Mouse (Mus musculus): ENCODE data around the gene Bhlhe23. TPM values are rescaled to one million over a fixed set of nuclear protein-coding genes. Genes with fewer than 3 reads are reported as not detected.

The Bhlhe23 gene
- polyA plus RNA-seq, 1 experiment from 2014 or later = not detected

DNA sequence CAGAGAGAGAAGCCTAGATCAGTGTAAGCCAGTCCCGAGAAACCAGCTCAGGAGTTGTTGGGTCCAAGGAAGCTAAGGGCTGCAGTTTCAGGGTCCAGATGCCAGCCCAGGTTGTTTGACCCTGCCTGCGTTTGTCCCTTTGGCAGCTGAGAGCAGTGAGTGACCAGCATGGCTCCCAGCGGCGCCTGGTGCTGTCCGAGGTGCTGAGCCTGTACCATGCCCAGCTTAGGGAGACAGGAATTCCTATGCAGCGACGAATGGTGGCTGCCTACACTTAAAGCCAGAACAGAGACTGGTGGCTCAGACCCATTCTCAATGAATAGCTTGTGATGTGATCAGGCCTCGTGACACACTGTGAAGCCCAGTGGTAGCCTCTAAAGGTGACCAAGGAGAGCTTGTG, 20.8 kb downstream of the Bhlhe23 start:
- H3K36me3 ChIP-seq (ENCODE audit: control insufficient read depth, insufficient read depth) = no peaks in the 10 kb centered on the region
- H3K27me3 ChIP-seq (ENCODE audit: control insufficient read depth, insufficient read depth, low read length) = peaks cover 6% of the 10 kb centered on the region; the same call in 1 of the 2 replicates
- H3K27ac ChIP-seq (ENCODE audit: low read length) = no peak overlapping the region
- ATAC-seq (replicated peaks; ENCODE audit: extremely low read depth, insufficient read depth, low FRiP score) = no peak
- no peak overlapping the region for H3K4me3 ChIP-seq (ENCODE audit: low read length)
- H3K4me2 ChIP-seq (ENCODE audit: low read depth, low read length) = no peak overlapping the region
- H3K4me1 ChIP-seq (ENCODE audit: control insufficient read depth, insufficient read depth, low read length) = no peaks in the 10 kb centered on the region
- no peak overlapping the region for H3K9ac ChIP-seq (ENCODE audit: low read length)
- 1% methylated on average over 8 of the region's 8 CpGs for WGBS
- no peaks in the 10 kb centered on the region for H3K9me3 ChIP-seq (replicated peaks; ENCODE audit: control insufficient read depth, low read length)

DNA sequence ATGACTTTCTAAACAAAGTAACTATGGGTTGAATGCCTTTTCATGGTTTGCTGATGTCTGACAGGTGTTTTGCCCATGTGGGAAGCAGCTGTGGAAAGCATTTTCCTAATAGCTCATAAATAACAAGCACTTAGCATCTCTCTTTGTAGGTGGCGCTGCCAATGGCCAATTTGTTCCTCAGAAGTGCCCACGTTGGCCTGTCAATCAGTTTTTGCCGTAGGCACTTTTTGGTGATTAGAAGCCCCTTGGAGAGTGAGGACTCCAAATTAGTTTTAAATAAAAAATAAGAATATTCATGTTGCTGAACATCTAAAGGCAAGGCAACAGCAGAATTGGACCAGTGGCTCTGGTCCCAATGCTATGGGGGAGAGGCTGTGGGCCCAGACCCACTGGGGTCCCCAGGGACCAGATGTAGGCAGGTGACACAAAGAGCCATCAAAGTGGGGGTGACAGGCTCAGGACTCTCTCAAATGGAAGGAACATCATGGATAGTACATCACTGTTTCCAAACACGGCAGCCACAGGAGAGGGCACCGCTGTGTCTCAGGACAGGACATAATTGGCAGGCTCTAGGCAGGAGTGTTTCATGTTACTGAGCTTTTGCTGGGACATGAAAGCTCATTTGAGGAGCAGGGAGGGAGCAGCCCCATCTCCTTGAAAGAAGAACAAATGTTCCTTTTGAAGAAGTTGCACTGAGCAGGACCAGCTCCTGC, 21.6 kb downstream of the Bhlhe23 start:
- no peak overlapping the region for H3K4me2 ChIP-seq (ENCODE audit: low read depth, low read length)
- 74% methylated on average over 5 of the region's 5 CpGs for WGBS
- no peak overlapping the region for H3K27ac ChIP-seq (ENCODE audit: low read length)
- no peaks in the 10 kb centered on the region for H3K9me3 ChIP-seq (replicated peaks; ENCODE audit: control insufficient read depth, low read length)
- H3K27me3 ChIP-seq (ENCODE audit: control insufficient read depth, insufficient read depth, low read length) = peaks cover 6% of the 10 kb centered on the region; the same call in 1 of the 2 replicates
- no peak for ATAC-seq (replicated peaks; ENCODE audit: extremely low read depth, insufficient read depth, low FRiP score)
- no peak overlapping the region for H3K4me3 ChIP-seq (ENCODE audit: low read length)
- H3K4me1 ChIP-seq (ENCODE audit: control insufficient read depth, insufficient read depth, low read length) = no peaks in the 10 kb centered on the region
- no peak overlapping the region for H3K9ac ChIP-seq (ENCODE audit: low read length)
- no peaks in the 10 kb centered on the region for H3K36me3 ChIP-seq (ENCODE audit: control insufficient read depth, insufficient read depth)

DNA sequence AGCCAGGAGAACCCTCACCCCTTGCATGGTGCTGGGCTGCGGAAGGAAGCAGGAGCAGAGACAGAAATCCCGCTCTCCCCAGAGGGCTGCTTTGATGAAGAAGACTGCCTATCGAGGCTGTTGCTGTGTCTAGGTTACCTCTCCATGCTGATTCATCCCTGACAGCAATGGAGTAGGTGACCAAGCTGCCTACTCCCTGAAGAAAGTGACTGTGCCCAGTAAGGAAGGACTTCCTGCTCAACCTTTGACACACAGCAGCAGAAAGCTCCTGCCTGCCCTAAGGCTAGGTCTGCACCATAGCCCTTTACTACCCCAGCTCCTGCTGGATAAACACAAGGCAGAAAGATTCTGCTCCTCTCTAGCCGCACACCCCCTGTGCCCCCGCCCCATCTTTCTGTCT, 27.8 kb downstream of the Bhlhe23 start:
- H3K4me3 ChIP-seq (ENCODE audit: low read length) = no peak overlapping the region
- no peaks in the 10 kb centered on the region for H3K9me3 ChIP-seq (replicated peaks; ENCODE audit: control insufficient read depth, low read length)
- no peak overlapping the region for H3K9ac ChIP-seq (ENCODE audit: low read length)
- H3K27me3 ChIP-seq (ENCODE audit: control insufficient read depth, insufficient read depth, low read length) = peaks cover 7% of the 10 kb centered on the region; the same call in 1 of the 2 replicates
- no peaks in the 10 kb centered on the region for H3K36me3 ChIP-seq (ENCODE audit: control insufficient read depth, insufficient read depth)
- WGBS = 42% methylated on average over 5 of the region's 5 CpGs
- no peak overlapping the region for H3K4me2 ChIP-seq (ENCODE audit: low read depth, low read length)
- no peak overlapping the region for H3K27ac ChIP-seq (ENCODE audit: low read length)
- no peaks in the 10 kb centered on the region for H3K4me1 ChIP-seq (ENCODE audit: control insufficient read depth, insufficient read depth, low read length)
- no peak for ATAC-seq (replicated peaks; ENCODE audit: extremely low read depth, insufficient read depth, low FRiP score)

DNA sequence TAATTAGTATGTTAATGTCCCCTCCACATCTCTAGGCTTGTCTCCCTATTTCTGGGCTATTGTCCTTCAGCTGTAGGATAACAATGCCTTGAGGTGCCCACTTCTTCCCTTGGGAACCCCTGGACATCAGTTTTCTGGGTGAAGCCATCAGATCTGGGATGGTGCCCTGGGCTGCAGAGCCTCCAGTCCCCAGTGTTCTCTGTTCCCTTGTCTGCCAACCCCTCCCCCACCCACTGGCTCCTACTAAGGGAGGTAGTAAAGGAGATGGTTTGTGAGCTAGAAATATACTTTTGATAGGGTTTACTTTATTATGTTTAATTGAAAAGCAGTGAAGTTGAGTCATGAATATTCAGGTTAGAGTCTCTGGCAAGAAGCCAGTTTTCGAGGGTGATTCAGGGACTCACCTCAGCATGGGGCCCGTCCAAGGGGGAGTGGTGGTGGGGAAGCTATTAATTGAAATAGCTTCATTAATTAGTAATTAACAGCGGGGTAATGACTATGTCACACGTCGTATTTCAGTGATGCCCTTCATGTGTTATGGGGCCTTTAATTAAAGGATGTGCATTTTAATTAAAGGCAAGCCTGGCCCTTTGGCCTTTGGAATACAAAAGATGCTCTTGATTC, 30.0 kb downstream of the Bhlhe23 start:
- 45% methylated on average over 5 of the region's 5 CpGs for WGBS
- H3K9me3 ChIP-seq (replicated peaks; ENCODE audit: control insufficient read depth, low read length) = no peaks in the 10 kb centered on the region
- no peak for ATAC-seq (replicated peaks; ENCODE audit: extremely low read depth, insufficient read depth, low FRiP score)
- no peaks in the 10 kb centered on the region for H3K36me3 ChIP-seq (ENCODE audit: control insufficient read depth, insufficient read depth)
- peaks cover 7% of the 10 kb centered on the region; the same call in 1 of the 2 replicates for H3K27me3 ChIP-seq (ENCODE audit: control insufficient read depth, insufficient read depth, low read length)
- H3K4me3 ChIP-seq (ENCODE audit: low read length) = no peak overlapping the region
- H3K9ac ChIP-seq (ENCODE audit: low read length) = no peak overlapping the region
- H3K27ac ChIP-seq (ENCODE audit: low read length) = no peak overlapping the region
- no peaks in the 10 kb centered on the region for H3K4me1 ChIP-seq (ENCODE audit: control insufficient read depth, insufficient read depth, low read length)
- H3K4me2 ChIP-seq (ENCODE audit: low read depth, low read length) = no peak overlapping the region

DNA sequence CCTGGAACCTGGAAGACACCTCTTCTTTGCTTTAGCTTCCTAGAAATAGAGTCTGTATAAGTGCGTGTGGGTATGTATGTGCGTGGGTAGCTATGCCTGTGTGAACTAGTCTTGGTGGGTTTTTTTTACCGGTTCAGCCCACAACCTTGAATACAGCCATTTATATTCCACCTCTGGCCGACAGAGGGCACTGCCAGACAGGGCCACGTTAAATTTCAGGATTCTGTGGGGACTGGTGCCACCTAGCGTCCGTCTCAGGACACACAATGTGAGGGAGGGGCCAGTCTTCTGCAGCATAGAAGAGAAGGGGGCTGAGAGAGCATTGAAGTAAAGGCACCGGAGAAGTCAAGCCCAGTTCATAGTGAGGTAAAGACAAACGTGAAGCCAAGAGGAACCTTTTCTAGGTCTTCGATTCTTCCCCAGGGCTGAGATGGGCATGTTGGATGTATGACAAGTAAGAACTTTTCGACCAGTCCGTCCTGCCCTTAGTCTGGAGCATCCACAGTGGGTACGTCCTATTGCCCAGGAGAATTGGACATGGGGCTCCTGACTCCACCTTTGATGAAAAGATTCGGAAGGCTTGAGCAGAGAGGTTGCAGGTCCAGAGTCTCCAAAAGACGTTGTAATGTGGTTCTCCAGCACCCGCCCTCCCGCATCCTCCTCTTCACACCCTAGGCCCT, 31.3 kb downstream of the Bhlhe23 start:
- Histone ChIP-seq H3K9ac (ENCODE audit: low read length) (no peak overlapping the region), H3K27ac (ENCODE audit: low read length) (no peak overlapping the region), H3K36me3 (ENCODE audit: control insufficient read depth, insufficient read depth) (no peaks in the 10 kb centered on the region), H3K4me3 (ENCODE audit: low read length) (no peak overlapping the region), H3K4me1 (ENCODE audit: control insufficient read depth, insufficient read depth, low read length) (no peaks in the 10 kb centered on the region), H3K27me3 (ENCODE audit: control insufficient read depth, insufficient read depth, low read length) (peaks cover 7% of the 10 kb centered on the region; the same call in 1 of the 2 replicates), H3K4me2 (ENCODE audit: low read depth, low read length) (no peak overlapping the region), H3K9me3 (replicated peaks; ENCODE audit: control insufficient read depth, low read length) (no peaks in the 10 kb centered on the region)
- ATAC-seq (replicated peaks; ENCODE audit: extremely low read depth, insufficient read depth, low FRiP score) = peak; percentile 52
- WGBS = 30% methylated on average over 17 of the region's 17 CpGs

DNA sequence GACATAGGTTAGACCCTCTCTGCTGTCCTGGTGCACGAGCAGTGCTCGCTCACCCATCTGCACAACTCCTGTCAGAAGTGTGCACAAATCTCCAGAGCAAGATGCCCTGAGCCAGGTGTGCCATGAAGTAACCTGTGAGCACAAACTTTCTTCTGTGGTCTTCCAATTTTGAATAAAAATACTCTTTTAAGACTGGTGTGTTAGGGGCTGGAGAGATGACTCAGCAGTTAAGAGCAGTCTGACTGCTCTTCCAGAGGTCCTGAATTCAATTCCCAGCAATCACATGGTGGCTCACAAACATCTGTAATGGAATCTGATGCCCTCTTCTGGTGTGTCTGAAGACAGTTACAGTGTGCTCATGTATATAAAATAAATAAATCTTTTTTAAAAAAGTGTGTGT, 33.4 kb downstream of the Bhlhe23 start:
- 69% methylated on average over 2 of the region's 2 CpGs for WGBS
- H3K4me3 ChIP-seq (ENCODE audit: low read length) = no peak overlapping the region
- no peaks in the 10 kb centered on the region for H3K4me1 ChIP-seq (ENCODE audit: control insufficient read depth, insufficient read depth, low read length)
- no peak overlapping the region for H3K4me2 ChIP-seq (ENCODE audit: low read depth, low read length)
- no peak for ATAC-seq (replicated peaks; ENCODE audit: extremely low read depth, insufficient read depth, low FRiP score)
- H3K27me3 ChIP-seq (ENCODE audit: control insufficient read depth, insufficient read depth, low read length) = peaks cover 4% of the 10 kb centered on the region; the same call in 1 of the 2 replicates
- no peaks in the 10 kb centered on the region for H3K36me3 ChIP-seq (ENCODE audit: control insufficient read depth, insufficient read depth)
- no peak overlapping the region for H3K9ac ChIP-seq (ENCODE audit: low read length)
- no peaks in the 10 kb centered on the region for H3K9me3 ChIP-seq (replicated peaks; ENCODE audit: control insufficient read depth, low read length)
- H3K27ac ChIP-seq (ENCODE audit: low read length) = no peak overlapping the region

DNA sequence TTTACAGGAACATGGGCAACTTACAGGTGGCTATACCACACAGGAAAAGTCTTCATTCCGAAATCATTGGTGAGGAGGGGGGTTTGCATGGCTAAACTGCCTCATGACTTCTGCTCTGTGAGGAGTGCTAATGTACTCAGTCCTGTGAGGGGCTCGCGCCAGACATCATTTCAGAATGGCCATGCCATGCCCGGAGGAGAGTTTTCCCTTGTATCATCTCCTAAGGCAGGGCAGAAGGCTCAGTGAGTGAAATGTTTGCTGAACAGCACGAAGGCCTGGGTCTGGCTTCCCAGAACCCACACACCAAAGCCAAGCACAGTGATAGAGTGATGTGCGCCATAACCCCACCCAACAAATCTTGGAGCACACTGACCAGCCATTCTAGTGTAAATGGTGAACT, 33.9 kb downstream of the Bhlhe23 start:
- no peak overlapping the region for H3K4me2 ChIP-seq (ENCODE audit: low read depth, low read length)
- H3K4me3 ChIP-seq (ENCODE audit: low read length) = no peak overlapping the region
- H3K4me1 ChIP-seq (ENCODE audit: control insufficient read depth, insufficient read depth, low read length) = no peaks in the 10 kb centered on the region
- ATAC-seq (replicated peaks; ENCODE audit: extremely low read depth, insufficient read depth, low FRiP score) = no peak
- no peak overlapping the region for H3K27ac ChIP-seq (ENCODE audit: low read length)
- no peak overlapping the region for H3K9ac ChIP-seq (ENCODE audit: low read length)
- 0 out of 2 replicates have a peak, but pooled peaks cover 2% of the 10 kb centered on the region for H3K27me3 ChIP-seq (ENCODE audit: control insufficient read depth, insufficient read depth, low read length)
- no peaks in the 10 kb centered on the region for H3K36me3 ChIP-seq (ENCODE audit: control insufficient read depth, insufficient read depth)
- 80% methylated on average over 6 of the region's 6 CpGs for WGBS
- no peaks in the 10 kb centered on the region for H3K9me3 ChIP-seq (replicated peaks; ENCODE audit: control insufficient read depth, low read length)

DNA sequence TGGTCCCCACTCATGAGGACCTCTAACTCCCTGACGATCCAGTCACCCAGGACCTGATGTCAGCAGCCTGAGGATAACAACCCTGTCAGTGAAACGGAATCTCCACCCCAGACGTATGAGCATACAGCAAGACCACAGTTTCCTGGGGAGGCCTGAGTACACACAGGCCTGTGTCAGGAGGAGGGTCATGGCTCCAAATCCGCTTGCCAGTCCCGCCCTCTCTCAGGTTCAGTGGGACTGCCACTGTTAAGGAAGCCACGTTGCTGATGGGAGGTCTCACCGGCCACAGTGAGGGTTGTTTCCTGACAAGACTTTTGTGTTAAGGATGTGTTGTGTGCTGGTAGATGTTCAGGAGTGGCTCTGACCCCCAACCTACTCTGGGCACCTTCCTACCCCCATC, 35.3 kb downstream of the Bhlhe23 start:
- Histone ChIP-seq H3K4me1 (ENCODE audit: control insufficient read depth, insufficient read depth, low read length) (no peaks in the 10 kb centered on the region), H3K36me3 (ENCODE audit: control insufficient read depth, insufficient read depth) (no peaks in the 10 kb centered on the region)
- 61% methylated on average over 7 of the region's 7 CpGs for WGBS

DNA sequence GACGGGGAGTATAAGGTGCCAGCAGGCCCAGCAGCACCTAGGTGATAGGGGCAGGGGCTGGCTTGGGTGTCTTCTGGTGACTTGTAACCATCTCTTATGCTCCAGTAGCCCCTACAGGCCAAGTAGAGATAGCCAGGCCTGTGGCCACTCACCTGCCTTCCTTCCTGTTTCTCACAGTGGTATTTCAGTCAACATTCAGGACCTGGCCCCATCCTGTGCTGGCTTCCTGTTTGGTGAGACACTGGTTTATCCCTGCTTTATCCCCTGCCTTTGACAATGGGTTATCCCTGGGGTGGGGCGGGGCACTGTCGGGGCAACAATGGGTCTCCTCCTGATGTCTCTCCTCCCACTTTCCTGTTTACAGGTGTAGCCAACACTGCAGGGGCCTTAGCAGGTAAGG, 36.4 kb downstream of the Bhlhe23 start:
- ATAC-seq (replicated peaks; ENCODE audit: extremely low read depth, insufficient read depth, low FRiP score) = no peak
- 23% methylated on average over 3 of the region's 3 CpGs for WGBS

More for the DNA sequence above, 35.3 kb downstream of the Bhlhe23 start:
- Histone ChIP-seq H3K27me3 (ENCODE audit: control insufficient read depth, insufficient read depth, low read length) (0 out of 2 replicates have a peak, but pooled peaks cover 2% of the 10 kb centered on the region), H3K4me3 (ENCODE audit: low read length) (no peak overlapping the region), H3K9me3 (replicated peaks; ENCODE audit: control insufficient read depth, low read length) (no peaks in the 10 kb centered on the region), H3K9ac (ENCODE audit: low read length) (no peak overlapping the region), H3K27ac (ENCODE audit: low read length) (no peak overlapping the region), H3K4me2 (ENCODE audit: low read depth, low read length) (no peak overlapping the region)
- ATAC-seq (replicated peaks; ENCODE audit: extremely low read depth, insufficient read depth, low FRiP score) = no peak

More for the DNA sequence above, 36.4 kb downstream of the Bhlhe23 start:
- no peaks in the 10 kb centered on the region for H3K36me3 ChIP-seq (ENCODE audit: control insufficient read depth, insufficient read depth)
- H3K27me3 ChIP-seq (ENCODE audit: control insufficient read depth, insufficient read depth, low read length) = no peaks in the 10 kb centered on the region
- H3K9ac ChIP-seq (ENCODE audit: low read length) = no peak overlapping the region
- H3K27ac ChIP-seq (ENCODE audit: low read length) = no peak overlapping the region
- H3K9me3 ChIP-seq (replicated peaks; ENCODE audit: control insufficient read depth, low read length) = no peaks in the 10 kb centered on the region
- no peak overlapping the region for H3K4me3 ChIP-seq (ENCODE audit: low read length)
- no peaks in the 10 kb centered on the region for H3K4me1 ChIP-seq (ENCODE audit: control insufficient read depth, insufficient read depth, low read length)
- no peak overlapping the region for H3K4me2 ChIP-seq (ENCODE audit: low read depth, low read length)

Data from heart, embryonic 16.5 days (tissue).